ENCODE assay signal across 13 mouse cellular contexts in genomic region chr6:127855711-127856295, GRCm38 (mm10). TPM values are rescaled to one million over a fixed set of nuclear protein-coding genes. Genes with fewer than 3 reads are reported as not detected.
DNase-seq lines count a peak whose midpoint lies in the region; ATAC-seq lines count a peak whose summit lies in the region.
"Had no signal": no experiment of that assay in that cellular context is flagged by ENCODE, and none has a peak within 500 bp of the region (broad histone marks: within the 10 kb centered on the region; RNA-seq: fewer than 3 reads in every experiment).

No protein-coding gene starts in this region.

- no peak overlapping the region for H3K4me2 ChIP-seq in hindbrain, embryonic 11.5 days (replicated peaks; ENCODE audit: low read depth, low read length)
- H3K4me2 ChIP-seq in midbrain, embryonic 13.5 days (replicated peaks), result no peak overlapping the region

- ATAC-seq in hindbrain, embryonic 11.5 days (ENCODE audit: low FRiP score), result no peak; the same call in none of the 2 replicates
- ATAC-seq in midbrain, embryonic 13.5 days, result peak; percentile 87
- ATAC-seq: inflammation-experienced regulatory T-cells, adult 6 months had no signal

- H3K4me3 ChIP-seq in embryonic facial prominence, embryonic 10.5 days, result no peak overlapping the region
- no peak overlapping the region for H3K4me3 ChIP-seq in hindbrain, embryonic 11.5 days (ENCODE audit: low read depth, low read length)
- no peak overlapping the region for H3K4me3 ChIP-seq in midbrain, embryonic 13.5 days (replicated peaks)

- H3K27me3 ChIP-seq in embryonic facial prominence, embryonic 10.5 days (replicated peaks; ENCODE audit: low read depth, poor library complexity, severe bottlenecking), result no peaks in the 10 kb centered on the region
- H3K27me3 ChIP-seq in hindbrain, embryonic 11.5 days (ENCODE audit: control insufficient read depth, insufficient read depth, low read length), result no peaks in the 10 kb centered on the region
- H3K27me3 ChIP-seq in midbrain, embryonic 13.5 days, result no peaks in the 10 kb centered on the region

- H3K9ac ChIP-seq in hindbrain, embryonic 11.5 days (ENCODE audit: low read depth, low read length), result no peak overlapping the region
- H3K9ac ChIP-seq in midbrain, embryonic 13.5 days (replicated peaks), result no peak overlapping the region

- H3K27ac ChIP-seq in embryonic facial prominence, embryonic 10.5 days (replicated peaks), result peak overlapping the region; percentile 73
- no peak overlapping the region for H3K27ac ChIP-seq in hindbrain, embryonic 11.5 days (ENCODE audit: low read depth, low read length)
- H3K27ac ChIP-seq in midbrain, embryonic 13.5 days, result peak overlapping the region; percentile 40; the same call in 1 of the 2 replicates

- H3K9me3 ChIP-seq in embryonic facial prominence, embryonic 10.5 days, result no peaks in the 10 kb centered on the region
- H3K9me3 ChIP-seq in hindbrain, embryonic 11.5 days (ENCODE audit: control insufficient read depth, low read length), result no peaks in the 10 kb centered on the region
- no peaks in the 10 kb centered on the region for H3K9me3 ChIP-seq in midbrain, embryonic 13.5 days

- no peaks in the 10 kb centered on the region for H3K36me3 ChIP-seq in embryonic facial prominence, embryonic 10.5 days (replicated peaks)
- H3K36me3 ChIP-seq in hindbrain, embryonic 11.5 days (ENCODE audit: control insufficient read depth, insufficient read depth, low read length), result no peaks in the 10 kb centered on the region
- no peaks in the 10 kb centered on the region for H3K36me3 ChIP-seq in midbrain, embryonic 13.5 days
- H3K36me3 ChIP-seq: G1E had no signal

- peaks cover 41% of the 10 kb centered on the region for H3K4me1 ChIP-seq in embryonic facial prominence, embryonic 10.5 days
- H3K4me1 ChIP-seq in hindbrain, embryonic 11.5 days (replicated peaks; ENCODE audit: control insufficient read depth, insufficient read depth, low read length), result no peaks in the 10 kb centered on the region
- H3K4me1 ChIP-seq in midbrain, embryonic 13.5 days (replicated peaks), result peaks cover 29% of the 10 kb centered on the region

- DNase-seq in ZHBTc4 (ENCODE audit: low read depth, low spot score), result peak; percentile 39
- DNase-seq in embryonic facial prominence, embryonic 10.5 days (ENCODE audit: low spot score), result peak; percentile 47
- DNase-seq in hindbrain, embryonic 11.5 days (ENCODE audit: low spot score), result peak; percentile 27
- no peak for DNase-seq in gastrocnemius, adult 18-20 months (ENCODE audit: low spot score)
- DNase-seq in adrenal gland, adult 18-20 months (ENCODE audit: low spot score in 2 of 2), result no peak
- DNase-seq in gastrocnemius, postnatal 10 days, result no peak
- no peak for DNase-seq in B cell, adult 2 months
- DNase-seq: adrenal gland, postnatal 25 days; gastrocnemius, postnatal 14 days; thymus, postnatal 4 days had no signal

- WGBS in embryonic facial prominence, embryonic 10.5 days, result 31% methylated on average over 9 of the region's 9 CpGs
- 51% methylated on average over 9 of the region's 9 CpGs for WGBS in hindbrain, embryonic 11.5 days
- WGBS in midbrain, embryonic 13.5 days, result 30% methylated on average over 9 of the region's 9 CpGs

RNA-seq across cellular contexts. Expression of gene Tspan11, which starts 31.6 kb away (rescaled TPM):
- polyA plus RNA-seq in embryonic facial prominence, embryonic 10.5 days (2016; fragmentation: Nextera tagmentation; extraction: Ambion mirVana), result 3.9 and 6.9 TPM in 2 replicates
- polyA plus RNA-seq in hindbrain, embryonic 11.5 days (2014; fragmentation: Nextera tagmentation; extraction: Ambion mirVana), result 17.4 and 17.9 TPM in 2 replicates
- 13.9 and 14.6 TPM in 2 replicates for polyA plus RNA-seq in midbrain, embryonic 13.5 days (2015; fragmentation: Nextera tagmentation; extraction: Ambion mirVana)
- 1 to 10 TPM; 1.3 to 1.6 TPM for total RNA-seq in gastrocnemius, adult 18-20 months (2021)
- total RNA-seq in adrenal gland, adult 18-20 months (2021), result 10 to 100 TPM in 1 of 2 experiments, 1 to 10 TPM in 1; 5.1 to 23.4 TPM
- 10 to 100 TPM; 12.7 to 14.0 TPM for total RNA-seq in gastrocnemius, postnatal 10 days (2021)
- polyA plus RNA-seq: G1E; inflammation-experienced regulatory T-cells, adult 6 months had no signal

Comparison
In these comparisons a context has a peak if more than half of its experiments do, and no peak if none do; other contexts are left out.
1. DNase-seq: peak in ZHBTc4 (single experiment), embryonic facial prominence, embryonic 10.5 days (single experiment) and hindbrain, embryonic 11.5 days (single experiment); none in gastrocnemius, adult 18-20 months (single experiment), adrenal gland, adult 18-20 months (0 of 2), gastrocnemius, postnatal 10 days (single experiment) and B cell, adult 2 months (0 of 2).